Mouse (Mus musculus): ENCODE measurements around the gene Nfib. TPM values are rescaled to one million over a fixed set of nuclear protein-coding genes. Genes with fewer than 3 reads are reported as not detected.
A peak's percentile ranks its signal among the peaks of the same experiment; 100 is the strongest.

The Nfib gene
- polyA plus RNA-seq, 1 experiment from 2014 or later, result 263 TPM

- H3K4me1 ChIP-seq (replicated peaks; ENCODE audit: control insufficient read depth, insufficient read depth, low read length), result peaks cover 35% of the 10 kb centered on the region
- H3K27me3 ChIP-seq (replicated peaks; ENCODE audit: control insufficient read depth, insufficient read depth, low read length), result no peaks in the 10 kb centered on the region
- H3K36me3 ChIP-seq (ENCODE audit: control insufficient read depth, insufficient read depth), result no peaks in the 10 kb centered on the region; the same call in 1 of the 2 replicates
- no peaks in the 10 kb centered on the region for H3K9me3 ChIP-seq (ENCODE audit: control insufficient read depth, low read length)
- H3K4me3 ChIP-seq (replicated peaks; ENCODE audit: low read length), result peak overlapping the region; percentile 46
- no peak for ATAC-seq
- peak overlapping the region; percentile 49 for H3K4me2 ChIP-seq (ENCODE audit: low read length)
- WGBS, result 38% methylated on average over 5 of the region's 5 CpGs
- H3K27ac ChIP-seq (ENCODE audit: low read length), result peak overlapping the region; percentile 87
- peak overlapping the region; percentile 71 for H3K9ac ChIP-seq (replicated peaks; ENCODE audit: low read depth, low read length)
These were observed 209.2 kb downstream of the Nfib start for GRCm38 (mm10) chr4:82496383-82496782.

GRCm38 (mm10) chr4:82495605-82496004 is 209.9 kb downstream of the Nfib start:
- Histone ChIP-seq H3K9ac (replicated peaks; ENCODE audit: low read depth, low read length) (peak overlapping the region; percentile 16), H3K4me1 (replicated peaks; ENCODE audit: control insufficient read depth, insufficient read depth, low read length) (peaks cover 38% of the 10 kb centered on the region), H3K9me3 (ENCODE audit: control insufficient read depth, low read length) (no peaks in the 10 kb centered on the region), H3K27me3 (replicated peaks; ENCODE audit: control insufficient read depth, insufficient read depth, low read length) (no peaks in the 10 kb centered on the region), H3K4me3 (replicated peaks; ENCODE audit: low read length) (peak overlapping the region; percentile 46), H3K27ac (ENCODE audit: low read length) (peak overlapping the region; percentile 87), H3K4me2 (ENCODE audit: low read length) (peak overlapping the region; percentile 49), H3K36me3 (ENCODE audit: control insufficient read depth, insufficient read depth) (no peaks in the 10 kb centered on the region; the same call in 1 of the 2 replicates)
- WGBS, result 39% methylated on average over 6 of the region's 6 CpGs
- peak; percentile 49 for ATAC-seq

DNA sequence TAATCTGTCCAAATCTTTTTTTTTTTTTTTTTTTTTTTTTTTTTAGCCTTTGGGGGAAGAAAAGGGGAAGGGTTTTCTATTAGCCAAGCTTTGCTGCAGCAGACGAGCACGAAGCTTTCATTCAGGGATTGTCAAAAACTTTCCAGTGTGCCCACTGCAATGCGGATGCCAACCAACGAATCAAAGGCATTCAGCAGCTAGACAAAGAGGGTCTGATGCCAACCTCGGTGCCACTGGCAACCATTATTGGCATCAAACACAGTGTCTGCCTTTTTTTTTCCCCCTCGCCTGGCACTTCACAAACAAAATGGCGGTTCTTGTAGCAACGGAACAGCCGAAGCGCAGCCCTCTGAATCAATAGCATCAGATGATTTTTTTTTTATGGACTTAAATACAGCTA is 210.7 kb downstream of the Nfib start:
- H3K4me3 ChIP-seq (replicated peaks; ENCODE audit: low read length), result peak overlapping the region; percentile 35
- H3K27ac ChIP-seq (ENCODE audit: low read length), result peak overlapping the region; percentile 92
- H3K9ac ChIP-seq (replicated peaks; ENCODE audit: low read depth, low read length), result no peak overlapping the region; the same call in 1 of the 2 replicates
- H3K4me2 ChIP-seq (ENCODE audit: low read length), result peak overlapping the region; percentile 61
- ATAC-seq, result peak; percentile 75
- no peaks in the 10 kb centered on the region for H3K27me3 ChIP-seq (replicated peaks; ENCODE audit: control insufficient read depth, insufficient read depth, low read length)
- H3K9me3 ChIP-seq (ENCODE audit: control insufficient read depth, low read length), result no peaks in the 10 kb centered on the region
- H3K4me1 ChIP-seq (replicated peaks; ENCODE audit: control insufficient read depth, insufficient read depth, low read length), result peaks cover 42% of the 10 kb centered on the region
- WGBS, result 25% methylated on average over 10 of the region's 10 CpGs
- H3K36me3 ChIP-seq (ENCODE audit: control insufficient read depth, insufficient read depth), result no peaks in the 10 kb centered on the region; the same call in 1 of the 2 replicates

DNA sequence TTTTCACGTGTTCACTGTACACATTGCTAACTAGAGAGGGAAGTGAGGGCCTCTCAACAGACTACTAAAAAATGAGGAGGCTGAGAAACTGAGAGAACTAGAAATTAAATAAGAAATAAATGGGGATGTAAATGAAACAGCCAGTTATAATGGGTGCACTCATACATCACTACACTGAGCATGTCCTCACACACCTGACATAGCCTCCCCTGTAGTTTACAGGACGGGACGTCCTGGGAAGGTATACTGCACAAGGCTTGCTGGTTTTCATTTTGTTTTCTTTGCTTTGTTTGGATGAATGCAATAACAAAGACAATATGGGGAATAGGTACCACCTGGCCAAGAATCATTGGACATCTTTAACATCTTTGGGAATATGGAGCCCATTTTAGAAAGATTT is 211.1 kb downstream of the Nfib start:
- Histone ChIP-seq H3K4me3 (replicated peaks; ENCODE audit: low read length) (peak overlapping the region; percentile 35), H3K9ac (replicated peaks; ENCODE audit: low read depth, low read length) (peak overlapping the region; percentile 68), H3K4me1 (replicated peaks; ENCODE audit: control insufficient read depth, insufficient read depth, low read length) (peaks cover 45% of the 10 kb centered on the region), H3K9me3 (ENCODE audit: control insufficient read depth, low read length) (no peaks in the 10 kb centered on the region), H3K4me2 (ENCODE audit: low read length) (peak overlapping the region; percentile 61), H3K27ac (ENCODE audit: low read length) (peak overlapping the region; percentile 92), H3K27me3 (replicated peaks; ENCODE audit: control insufficient read depth, insufficient read depth, low read length) (no peaks in the 10 kb centered on the region), H3K36me3 (ENCODE audit: control insufficient read depth, insufficient read depth) (no peaks in the 10 kb centered on the region; the same call in 1 of the 2 replicates)
- ATAC-seq, result peak; percentile 32; the same call in 1 of the 2 replicates
- WGBS, result 29% methylated on average over 3 of the region's 3 CpGs

GRCm38 (mm10) chr4:82493865-82494264 is 211.7 kb downstream of the Nfib start:
- Histone ChIP-seq H3K9me3 (ENCODE audit: control insufficient read depth, low read length) (no peaks in the 10 kb centered on the region), H3K27ac (ENCODE audit: low read length) (peak overlapping the region; percentile 92), H3K36me3 (ENCODE audit: control insufficient read depth, insufficient read depth) (no peaks in the 10 kb centered on the region; the same call in 1 of the 2 replicates), H3K9ac (replicated peaks; ENCODE audit: low read depth, low read length) (peak overlapping the region; percentile 68), H3K4me2 (ENCODE audit: low read length) (peak overlapping the region; percentile 61), H3K4me3 (replicated peaks; ENCODE audit: low read length) (peak overlapping the region; percentile 35), H3K27me3 (replicated peaks; ENCODE audit: control insufficient read depth, insufficient read depth, low read length) (no peaks in the 10 kb centered on the region), H3K4me1 (replicated peaks; ENCODE audit: control insufficient read depth, insufficient read depth, low read length) (peaks cover 45% of the 10 kb centered on the region)
- 32% methylated on average over 1 of the region's 1 CpGs for WGBS
- no peak for ATAC-seq

GRCm38 (mm10) chr4:82493363-82493762 is 212.2 kb downstream of the Nfib start:
- Histone ChIP-seq H3K27ac (ENCODE audit: low read length) (peak overlapping the region; percentile 92), H3K9ac (replicated peaks; ENCODE audit: low read depth, low read length) (peak overlapping the region; percentile 68), H3K27me3 (replicated peaks; ENCODE audit: control insufficient read depth, insufficient read depth, low read length) (no peaks in the 10 kb centered on the region), H3K4me1 (replicated peaks; ENCODE audit: control insufficient read depth, insufficient read depth, low read length) (peaks cover 48% of the 10 kb centered on the region), H3K4me2 (ENCODE audit: low read length) (peak overlapping the region; percentile 61), H3K36me3 (ENCODE audit: control insufficient read depth, insufficient read depth) (no peaks in the 10 kb centered on the region; the same call in 1 of the 2 replicates), H3K9me3 (ENCODE audit: control insufficient read depth, low read length) (no peaks in the 10 kb centered on the region), H3K4me3 (replicated peaks; ENCODE audit: low read length) (peak overlapping the region; percentile 35)
- 30% methylated on average over 7 of the region's 7 CpGs for WGBS
- ATAC-seq, result no peak

GRCm38 (mm10) chr4:82492737-82493136 is 212.8 kb downstream of the Nfib start:
- H3K4me2 ChIP-seq (ENCODE audit: low read length), result peak overlapping the region; percentile 61
- peak overlapping the region; percentile 92 for H3K27ac ChIP-seq (ENCODE audit: low read length)
- H3K4me1 ChIP-seq (replicated peaks; ENCODE audit: control insufficient read depth, insufficient read depth, low read length), result peaks cover 48% of the 10 kb centered on the region
- no peaks in the 10 kb centered on the region; the same call in 1 of the 2 replicates for H3K36me3 ChIP-seq (ENCODE audit: control insufficient read depth, insufficient read depth)
- peak overlapping the region; percentile 35 for H3K4me3 ChIP-seq (replicated peaks; ENCODE audit: low read length)
- no peak for ATAC-seq
- no peaks in the 10 kb centered on the region for H3K27me3 ChIP-seq (replicated peaks; ENCODE audit: control insufficient read depth, insufficient read depth, low read length)
- no peaks in the 10 kb centered on the region for H3K9me3 ChIP-seq (ENCODE audit: control insufficient read depth, low read length)
- peak overlapping the region; percentile 68 for H3K9ac ChIP-seq (replicated peaks; ENCODE audit: low read depth, low read length)
- WGBS, result 33% methylated on average over 2 of the region's 2 CpGs

DNA sequence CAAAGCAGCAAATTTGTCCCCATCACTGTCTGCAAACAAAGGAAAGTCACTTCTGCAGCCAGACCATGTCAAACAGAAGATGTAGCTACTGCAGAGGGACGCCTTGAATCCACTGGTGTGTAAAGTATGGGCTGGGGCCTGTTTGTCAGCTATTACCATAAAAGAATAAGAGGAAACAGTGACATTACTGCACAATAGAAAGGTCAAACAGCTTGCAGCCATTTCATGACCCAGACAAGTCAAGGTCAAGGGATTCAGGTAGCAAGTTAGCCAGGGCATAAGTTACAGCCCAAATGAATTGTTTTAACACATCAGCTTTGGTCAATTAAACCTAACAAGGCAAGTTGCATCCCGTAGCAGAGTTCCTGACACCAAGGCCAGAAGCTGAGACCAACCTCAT is 215.6 kb downstream of the Nfib start:
- whole genome bisulfite sequencing, result 34% methylated on average over 2 of the region's 2 CpGs
- Histone ChIP-seq H3K27ac (ENCODE audit: low read length) (peak overlapping the region; percentile 33; the same call in 1 of the 2 replicates), H3K4me3 (replicated peaks; ENCODE audit: low read length) (peak overlapping the region; percentile 26), H3K4me2 (ENCODE audit: low read length) (peak overlapping the region; percentile 46), H3K27me3 (replicated peaks; ENCODE audit: control insufficient read depth, insufficient read depth, low read length) (no peaks in the 10 kb centered on the region), H3K36me3 (ENCODE audit: control insufficient read depth, insufficient read depth) (no peaks in the 10 kb centered on the region), H3K9ac (replicated peaks; ENCODE audit: low read depth, low read length) (peak overlapping the region; percentile 37; the same call in 1 of the 2 replicates), H3K9me3 (ENCODE audit: control insufficient read depth, low read length) (no peaks in the 10 kb centered on the region), H3K4me1 (replicated peaks; ENCODE audit: control insufficient read depth, insufficient read depth, low read length) (peaks cover 55% of the 10 kb centered on the region)
- no peak for ATAC-seq

- H3K36me3 ChIP-seq (ENCODE audit: control insufficient read depth, insufficient read depth), result no peaks in the 10 kb centered on the region; the same call in 1 of the 2 replicates
- 76% methylated on average over 2 of the region's 2 CpGs for WGBS
- no peaks in the 10 kb centered on the region for H3K27me3 ChIP-seq (replicated peaks; ENCODE audit: control insufficient read depth, insufficient read depth, low read length)
- peaks cover 42% of the 10 kb centered on the region for H3K4me1 ChIP-seq (replicated peaks; ENCODE audit: control insufficient read depth, insufficient read depth, low read length)
- no peaks in the 10 kb centered on the region for H3K9me3 ChIP-seq (ENCODE audit: control insufficient read depth, low read length)
- H3K27ac ChIP-seq (ENCODE audit: low read length), result no peak overlapping the region
- no peak overlapping the region for H3K4me3 ChIP-seq (replicated peaks; ENCODE audit: low read length)
- no peak overlapping the region for H3K9ac ChIP-seq (replicated peaks; ENCODE audit: low read depth, low read length)
- peak overlapping the region; percentile 27 for H3K4me2 ChIP-seq (ENCODE audit: low read length)
- no peak for ATAC-seq
These were observed 219.6 kb downstream of the Nfib start for GRCm38 (mm10) chr4:82485910-82486309.

Measured in forebrain, embryonic 16.5 days (tissue).